ENCODE assay signal across 23 mouse cellular contexts in genomic region chr3:158154134-158154533, GRCm38 (mm10).
DNase-seq lines count a peak whose midpoint lies in the region; ATAC-seq lines count a peak whose summit lies in the region.
"Had no signal": no experiment of that assay in that cellular context is flagged by ENCODE, and none has a peak within 500 bp of the region (broad histone marks: within the 10 kb centered on the region; RNA-seq: fewer than 3 reads in every experiment).

No protein-coding gene starts in this region.

- no peak for DNase-seq in embryonic facial prominence, embryonic 10.5 days (ENCODE audit: low spot score)
- DNase-seq in hindbrain, embryonic 14.5 days (ENCODE audit: low spot score): no peak
- DNase-seq in neural tube, embryonic 10.5 days (ENCODE audit: extremely low spot score, low spot score): no peak
- no peak for DNase-seq in right cerebral cortex, adult 18-20 months
- DNase-seq: adrenal gland, postnatal 14 days; cerebellum, adult 9-11 months; gastrocnemius, postnatal 14 days; heart, adult 11 months; kidney, adult 8-10 months; kidney, postnatal 14 days; liver; thymus, postnatal 25 days had no signal

- no peak overlapping the region for H3K9ac ChIP-seq in embryonic facial prominence, embryonic 12.5 days
- no peak overlapping the region for H3K9ac ChIP-seq in hindbrain, embryonic 14.5 days
- H3K9ac ChIP-seq in hindbrain, embryonic 12.5 days: no peak overlapping the region
- H3K9ac ChIP-seq in neural tube, embryonic 13.5 days: no peak overlapping the region
- H3K9ac ChIP-seq: intestine, embryonic 15.5 days; neural tube, embryonic 15.5 days; stomach, embryonic 15.5 days had no signal

- no peaks in the 10 kb centered on the region for H3K27me3 ChIP-seq in embryonic facial prominence, embryonic 12.5 days
- H3K27me3 ChIP-seq in embryonic facial prominence, embryonic 10.5 days (replicated peaks; ENCODE audit: low read depth, poor library complexity, severe bottlenecking): no peaks in the 10 kb centered on the region
- no peaks in the 10 kb centered on the region for H3K27me3 ChIP-seq in hindbrain, embryonic 14.5 days (ENCODE audit: control insufficient read depth, insufficient read depth, low read length)
- no peaks in the 10 kb centered on the region for H3K27me3 ChIP-seq in hindbrain, embryonic 12.5 days
- H3K27me3 ChIP-seq in neural tube, embryonic 13.5 days: no peaks in the 10 kb centered on the region
- H3K27me3 ChIP-seq: intestine, embryonic 15.5 days; neural tube, embryonic 15.5 days; stomach, embryonic 15.5 days had no signal

- no peak overlapping the region for H3K27ac ChIP-seq in embryonic facial prominence, embryonic 12.5 days
- H3K27ac ChIP-seq in embryonic facial prominence, embryonic 10.5 days (replicated peaks): no peak overlapping the region
- H3K27ac ChIP-seq in hindbrain, embryonic 14.5 days: no peak overlapping the region
- no peak overlapping the region for H3K27ac ChIP-seq in hindbrain, embryonic 12.5 days
- no peak overlapping the region; the same call in 1 of the 2 replicates for H3K27ac ChIP-seq in neural tube, embryonic 13.5 days (replicated peaks)
- H3K27ac ChIP-seq: intestine, embryonic 15.5 days; limb, embryonic 10.5 days; midbrain, embryonic 10.5 days; neural tube, embryonic 15.5 days; stomach, embryonic 15.5 days had no signal

- no peaks in the 10 kb centered on the region for H3K9me3 ChIP-seq in embryonic facial prominence, embryonic 12.5 days
- H3K9me3 ChIP-seq in embryonic facial prominence, embryonic 10.5 days: no peaks in the 10 kb centered on the region
- H3K9me3 ChIP-seq in hindbrain, embryonic 14.5 days (ENCODE audit: control insufficient read depth, low read length): no peaks in the 10 kb centered on the region
- no peaks in the 10 kb centered on the region for H3K9me3 ChIP-seq in hindbrain, embryonic 12.5 days (replicated peaks)
- H3K9me3 ChIP-seq in neural tube, embryonic 13.5 days: no peaks in the 10 kb centered on the region
- H3K9me3 ChIP-seq: intestine, embryonic 15.5 days; limb, embryonic 10.5 days; midbrain, embryonic 10.5 days; neural tube, embryonic 15.5 days; stomach, embryonic 15.5 days had no signal

- H3K4me1 ChIP-seq in embryonic facial prominence, embryonic 12.5 days: no peaks in the 10 kb centered on the region
- no peaks in the 10 kb centered on the region for H3K4me1 ChIP-seq in embryonic facial prominence, embryonic 10.5 days
- no peaks in the 10 kb centered on the region for H3K4me1 ChIP-seq in hindbrain, embryonic 14.5 days (replicated peaks; ENCODE audit: control insufficient read depth, insufficient read depth, low read length)
- H3K4me1 ChIP-seq in hindbrain, embryonic 12.5 days: no peaks in the 10 kb centered on the region
- no peaks in the 10 kb centered on the region; the same call in 1 of the 2 replicates for H3K4me1 ChIP-seq in neural tube, embryonic 13.5 days (replicated peaks)
- H3K4me1 ChIP-seq: intestine, embryonic 15.5 days; limb, embryonic 10.5 days; midbrain, embryonic 10.5 days; stomach, embryonic 15.5 days had no signal

- WGBS in embryonic facial prominence, embryonic 12.5 days: 68% methylated on average over 3 of the region's 3 CpGs
- WGBS in embryonic facial prominence, embryonic 10.5 days: 90% methylated on average over 3 of the region's 3 CpGs
- 77% methylated on average over 3 of the region's 3 CpGs for WGBS in hindbrain, embryonic 14.5 days
- 97% methylated on average over 3 of the region's 3 CpGs for WGBS in hindbrain, embryonic 12.5 days
- WGBS in neural tube, embryonic 13.5 days: 86% methylated on average over 3 of the region's 3 CpGs

- H3K4me2 ChIP-seq in embryonic facial prominence, embryonic 12.5 days (replicated peaks): no peak overlapping the region
- no peak overlapping the region for H3K4me2 ChIP-seq in hindbrain, embryonic 14.5 days (replicated peaks)
- H3K4me2 ChIP-seq in hindbrain, embryonic 12.5 days (replicated peaks): no peak overlapping the region
- H3K4me2 ChIP-seq in neural tube, embryonic 13.5 days: no peak overlapping the region
- H3K4me2 ChIP-seq: heart, embryonic 11.5 days; intestine, embryonic 15.5 days; neural tube, embryonic 15.5 days; stomach, embryonic 15.5 days had no signal

- H3K4me3 ChIP-seq in embryonic facial prominence, embryonic 12.5 days: no peak overlapping the region
- no peak overlapping the region for H3K4me3 ChIP-seq in embryonic facial prominence, embryonic 10.5 days
- H3K4me3 ChIP-seq in hindbrain, embryonic 14.5 days (replicated peaks; ENCODE audit: low read length): no peak overlapping the region
- no peak overlapping the region for H3K4me3 ChIP-seq in hindbrain, embryonic 12.5 days
- no peak overlapping the region for H3K4me3 ChIP-seq in neural tube, embryonic 13.5 days
- H3K4me3 ChIP-seq: intestine, embryonic 15.5 days; limb, embryonic 10.5 days; midbrain, embryonic 10.5 days; myocyte; neural tube, embryonic 15.5 days; stomach, embryonic 15.5 days had no signal

- H3K36me3 ChIP-seq in embryonic facial prominence, embryonic 12.5 days: no peaks in the 10 kb centered on the region
- H3K36me3 ChIP-seq in embryonic facial prominence, embryonic 10.5 days (replicated peaks): no peaks in the 10 kb centered on the region
- peaks cover 6% of the 10 kb centered on the region; the same call in 1 of the 2 replicates for H3K36me3 ChIP-seq in hindbrain, embryonic 14.5 days (replicated peaks; ENCODE audit: control insufficient read depth, insufficient read depth)
- H3K36me3 ChIP-seq in hindbrain, embryonic 12.5 days: no peaks in the 10 kb centered on the region
- H3K36me3 ChIP-seq in neural tube, embryonic 13.5 days: peaks cover 4% of the 10 kb centered on the region; the same call in 1 of the 2 replicates
- H3K36me3 ChIP-seq: intestine, embryonic 15.5 days; limb, embryonic 10.5 days; midbrain, embryonic 10.5 days; neural tube, embryonic 15.5 days; stomach, embryonic 15.5 days had no signal

- ATAC-seq in embryonic facial prominence, embryonic 12.5 days (ENCODE audit: insufficient number of reproducible peaks, insufficient read depth, low FRiP score, low TSS enrichment): 0 out of 2 replicates have a peak, but pooled peaks have one; percentile 28
- peak; percentile 54; the same call in 1 of the 2 replicates for ATAC-seq in hindbrain, embryonic 14.5 days (ENCODE audit: low FRiP score)
- ATAC-seq in hindbrain, embryonic 12.5 days (ENCODE audit: low FRiP score): no peak
- peak; percentile 40; the same call in 1 of the 2 replicates for ATAC-seq in neural tube, embryonic 13.5 days (ENCODE audit: low read depth)
- ATAC-seq: intestine, embryonic 15.5 days; lung, postnatal 0 days had no signal
